Mouse (Mus musculus): ENCODE data around the gene Lilra5.
"Not testable (repeated sequence)": the region's sequence is repeated elsewhere in the genome, so short reads cannot be mapped to it uniquely, and the experiment has no call there.

Gene Lilra5

GRCm38 (mm10) chr7:4237454-4237853 lies at the start of gene Lilra5:
Lilra5 (plus strand) TSS chr7:4237754.
- DNase-seq, result no peak

GRCm38 (mm10) chr7:4207126-4207525 lies 30.4 kb upstream of the Lilra5 start:
- no peak for DNase-seq

- DNase-seq, result no peak
Measured at GRCm38 (mm10) chr7:4208626-4209025, 28.9 kb upstream of the Lilra5 start.

- not testable (repeated sequence) for DNase-seq
Measured at GRCm38 (mm10) chr7:4213436-4213835, 24.1 kb upstream of the Lilra5 start.

GRCm38 (mm10) chr7:4215396-4215795 lies 22.2 kb upstream of the Lilra5 start:
- DNase-seq, result no peak

- no peak for DNase-seq
Measured at GRCm38 (mm10) chr7:4215805-4216204, 21.7 kb upstream of the Lilra5 start.

- no peak for DNase-seq
Measured at GRCm38 (mm10) chr7:4235536-4235935, 2.0 kb upstream of the Lilra5 start.

- no peak for DNase-seq
Measured at GRCm38 (mm10) chr7:4239038-4239721, 1.6 kb downstream of the Lilra5 start.

- not testable (repeated sequence) for DNase-seq
Measured at GRCm38 (mm10) chr7:4251211-4251610, 13.7 kb downstream of the Lilra5 start.

GRCm38 (mm10) chr7:4256060-4256459 lies 18.5 kb downstream of the Lilra5 start:
- not testable (repeated sequence) for DNase-seq

GRCm38 (mm10) chr7:4260521-4260920 lies 23.0 kb downstream of the Lilra5 start:
- DNase-seq, result not testable (repeated sequence)

- DNase-seq, result not testable (repeated sequence)
Measured at GRCm38 (mm10) chr7:4272106-4272505, 34.6 kb downstream of the Lilra5 start.

- not testable (repeated sequence) for DNase-seq
Measured at GRCm38 (mm10) chr7:4273874-4274273, 36.3 kb downstream of the Lilra5 start.

- not testable (repeated sequence) for DNase-seq
Measured at GRCm38 (mm10) chr7:4275500-4275899, 37.9 kb downstream of the Lilra5 start.

GRCm38 (mm10) chr7:4292638-4293037 lies 55.1 kb downstream of the Lilra5 start:
- DNase-seq, result no peak
